Mouse (Mus musculus) forebrain, embryonic 15.5 days (tissue): ENCODE measurements at regions not wholly inside any gene's neighbourhood (a gene's known extent, or its start where the extent isn't known, plus 50 kb on each side); places are given as distances from the start of the nearest gene placed in this dataset.
A peak's percentile ranks its signal among the peaks of the same experiment; 100 is the strongest.

ENCODE experiments used
- ATAC-seq: fragments of 200-750 bp; cut with Nextera tagmentation; replicated peaks from 2 replicates; pipeline ENCODE4 v1.8.0; 2017; ENCODE audit warnings: mild to moderate bottlenecking, moderate TSS enrichment, moderate library complexity
- H3K27ac ChIP-seq: fragments of 300-500 bp; sonication (generic); replicated peaks from 2 replicates; pipeline ENCODE4 v1.5.1; 2015; ENCODE audit warnings: mild to moderate bottlenecking, inconsistent platforms
- H3K27me3 ChIP-seq: fragments of 300-500 bp; sonication (generic); 2 replicates; pipeline ENCODE4 v1.6.1; 2015; ENCODE audit warnings: inconsistent platforms
- H3K36me3 ChIP-seq: fragments of 300-500 bp; sonication (generic); 2 replicates; pipeline ENCODE4 v1.6.1; 2015; ENCODE audit warnings: mild to moderate bottlenecking, inconsistent platforms
- H3K4me1 ChIP-seq: fragments of 300-500 bp; sonication (generic); 2 replicates; pipeline ENCODE4 v1.6.1; 2015; ENCODE audit warnings: inconsistent platforms
- H3K4me2 ChIP-seq: fragments of 300-500 bp; sonication (generic); replicated peaks from 2 replicates; pipeline ENCODE4 v1.6.1; 2015; ENCODE audit warnings: mild to moderate bottlenecking, inconsistent platforms
- H3K4me3 ChIP-seq: fragments of 300-500 bp; sonication (generic); 2 replicates; pipeline ENCODE4 v1.5.1; 2015; ENCODE audit warnings: mild to moderate bottlenecking, inconsistent platforms
- H3K9ac ChIP-seq: fragments of 300-500 bp; sonication (generic); replicated peaks from 2 replicates; pipeline ENCODE4 v1.6.1; 2015; ENCODE audit warnings: mild to moderate bottlenecking, inconsistent platforms
- H3K9me3 ChIP-seq: fragments of 300-500 bp; sonication (generic); 2 replicates; pipeline ENCODE4 v1.6.1; 2016; ENCODE audit warnings: inconsistent platforms
- WGBS: fragments of 180-500 bp; shearing (Covaris S2); methylation state at CpG from one replicate; pipeline ENCODE4 v1.1.7; 2015; ENCODE audit warnings: mixed read lengths; 5-methylcytosine and 5-hydroxymethylcytosine counted together

GRCm38 (mm10) chr8:115462657-115463056 lies 244.9 kb downstream of the Maf start:
- no peaks in the 10 kb centered on the region for H3K9me3 ChIP-seq
- H3K9ac ChIP-seq, result no peak overlapping the region
- ATAC-seq, result no peak
- no peak overlapping the region for H3K27ac ChIP-seq
- no peaks in the 10 kb centered on the region for H3K36me3 ChIP-seq
- no peak overlapping the region for H3K4me2 ChIP-seq
- peaks cover 17% of the 10 kb centered on the region for H3K4me1 ChIP-seq
- H3K27me3 ChIP-seq, result no peaks in the 10 kb centered on the region
- WGBS, result 73% methylated on average over 6 of the region's 6 CpGs
- H3K4me3 ChIP-seq, result no peak overlapping the region

GRCm38 (mm10) chr8:115458119-115458518 lies 249.5 kb downstream of the Maf start:
- no peak for ATAC-seq
- H3K4me1 ChIP-seq, result no peaks in the 10 kb centered on the region
- no peak overlapping the region for H3K9ac ChIP-seq
- no peak overlapping the region for H3K4me3 ChIP-seq
- H3K4me2 ChIP-seq, result no peak overlapping the region
- H3K27ac ChIP-seq, result no peak overlapping the region
- 64% methylated on average over 3 of the region's 3 CpGs for WGBS
- H3K36me3 ChIP-seq, result no peaks in the 10 kb centered on the region
- no peaks in the 10 kb centered on the region for H3K27me3 ChIP-seq
- no peaks in the 10 kb centered on the region for H3K9me3 ChIP-seq

DNA sequence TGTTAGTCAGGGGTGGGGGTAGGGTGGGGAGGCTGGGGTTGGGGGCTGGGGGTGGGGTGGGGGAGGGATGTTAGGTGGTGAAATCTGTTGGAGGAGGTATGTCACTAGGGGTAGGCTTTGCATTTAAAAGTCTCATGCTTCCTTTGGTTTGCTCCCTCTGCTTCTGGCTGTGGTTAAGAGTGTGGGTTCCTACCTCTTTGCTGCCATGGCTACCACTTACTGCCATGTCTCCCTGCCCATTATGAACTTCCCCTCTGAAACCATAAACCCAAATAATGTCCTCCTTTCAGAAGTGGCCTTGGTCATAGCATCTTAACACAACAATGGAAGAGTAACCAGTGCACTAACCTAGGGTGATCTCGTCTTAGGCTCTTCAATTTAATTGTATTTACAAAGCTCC lies 256.8 kb downstream of the Maf start:
- no peaks in the 10 kb centered on the region for H3K36me3 ChIP-seq
- no peak for ATAC-seq
- no peak overlapping the region for H3K4me3 ChIP-seq
- H3K4me1 ChIP-seq, result no peaks in the 10 kb centered on the region
- H3K27me3 ChIP-seq, result no peaks in the 10 kb centered on the region
- H3K9ac ChIP-seq, result no peak overlapping the region
- H3K27ac ChIP-seq, result no peak overlapping the region
- no peaks in the 10 kb centered on the region for H3K9me3 ChIP-seq
- WGBS, result 38% methylated on average over 1 of the region's 1 CpGs
- H3K4me2 ChIP-seq, result no peak overlapping the region

DNA sequence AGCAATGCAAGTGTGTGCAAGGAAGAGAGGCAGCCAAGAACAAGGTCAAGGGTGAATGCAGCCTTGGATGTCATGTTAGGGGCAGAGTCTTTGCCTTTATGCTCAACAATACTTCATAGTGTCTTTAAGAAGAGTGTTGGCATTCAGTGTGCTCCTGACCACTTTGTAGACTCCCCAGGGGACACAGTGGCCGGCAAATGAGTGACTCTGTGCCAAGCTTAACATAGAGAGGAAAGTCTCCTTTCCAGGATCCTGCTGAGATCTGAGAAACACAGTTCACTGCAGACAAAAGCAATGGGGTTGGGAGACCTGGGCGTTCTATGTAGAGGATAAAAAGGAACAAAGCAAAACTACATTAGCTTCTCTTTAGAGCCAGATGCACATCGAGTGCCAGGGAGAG lies 259.2 kb downstream of the Maf start:
- Histone ChIP-seq H3K4me2 (no peak overlapping the region), H3K27me3 (no peaks in the 10 kb centered on the region), H3K36me3 (no peaks in the 10 kb centered on the region), H3K27ac (no peak overlapping the region), H3K4me3 (no peak overlapping the region), H3K4me1 (no peaks in the 10 kb centered on the region), H3K9ac (no peak overlapping the region), H3K9me3 (no peaks in the 10 kb centered on the region)
- no peak for ATAC-seq
- 33% methylated on average over 3 of the region's 3 CpGs for WGBS

GRCm38 (mm10) chr8:115444519-115444918 lies 263.1 kb downstream of the Maf start:
- H3K36me3 ChIP-seq, result no peaks in the 10 kb centered on the region
- no peaks in the 10 kb centered on the region for H3K27me3 ChIP-seq
- no peak for ATAC-seq
- no peak overlapping the region for H3K9ac ChIP-seq
- H3K4me1 ChIP-seq, result peaks cover 13% of the 10 kb centered on the region
- no peak overlapping the region for H3K4me3 ChIP-seq
- 95% methylated on average over 5 of the region's 5 CpGs for WGBS
- H3K27ac ChIP-seq, result no peak overlapping the region
- no peak overlapping the region for H3K4me2 ChIP-seq
- no peaks in the 10 kb centered on the region for H3K9me3 ChIP-seq

DNA sequence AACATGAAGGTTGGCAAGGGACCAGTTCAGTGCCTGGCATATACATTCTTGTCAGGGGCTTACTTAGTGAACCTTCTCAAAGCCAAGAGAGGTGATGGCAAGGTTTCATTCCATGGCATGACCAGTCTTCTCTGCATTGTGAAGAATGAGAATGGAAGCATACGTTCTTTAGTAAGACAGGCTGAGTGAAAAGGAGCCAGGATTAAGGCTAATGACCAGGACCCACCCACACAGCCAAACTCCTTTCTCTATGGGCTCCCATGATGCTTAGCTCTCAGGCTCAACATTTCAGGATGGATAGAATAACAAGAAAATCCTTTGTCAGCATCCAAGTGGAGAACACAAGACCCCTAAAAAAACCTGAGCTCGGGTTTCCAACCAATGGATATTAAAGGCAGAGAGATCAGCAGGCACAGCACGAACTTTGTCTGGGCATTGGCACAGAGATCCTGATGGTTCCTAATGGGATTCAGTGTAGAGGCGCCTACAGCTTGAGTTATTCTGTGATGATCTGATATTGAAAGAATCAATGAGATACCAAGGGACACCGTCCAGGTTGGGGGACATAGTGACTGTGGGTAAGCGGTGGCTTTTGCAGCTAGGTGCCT lies 265.5 kb downstream of the Maf start:
- Histone ChIP-seq H3K9ac (no peak overlapping the region), H3K36me3 (no peaks in the 10 kb centered on the region), H3K4me3 (no peak overlapping the region), H3K4me1 (peaks cover 16% of the 10 kb centered on the region), H3K9me3 (no peaks in the 10 kb centered on the region), H3K27me3 (no peaks in the 10 kb centered on the region), H3K27ac (no peak overlapping the region), H3K4me2 (no peak overlapping the region)
- peak; percentile 69 for ATAC-seq
- 35% methylated on average over 6 of the region's 6 CpGs for WGBS

- Histone ChIP-seq H3K4me2 (no peak overlapping the region), H3K36me3 (no peaks in the 10 kb centered on the region), H3K27me3 (no peaks in the 10 kb centered on the region), H3K27ac (no peak overlapping the region), H3K9me3 (no peaks in the 10 kb centered on the region), H3K4me3 (no peak overlapping the region), H3K4me1 (peaks cover 16% of the 10 kb centered on the region), H3K9ac (no peak overlapping the region)
- ATAC-seq, result no peak
- 59% methylated on average over 6 of the region's 6 CpGs for WGBS
These were observed 266.3 kb downstream of the Maf start for GRCm38 (mm10) chr8:115441323-115441722.

DNA sequence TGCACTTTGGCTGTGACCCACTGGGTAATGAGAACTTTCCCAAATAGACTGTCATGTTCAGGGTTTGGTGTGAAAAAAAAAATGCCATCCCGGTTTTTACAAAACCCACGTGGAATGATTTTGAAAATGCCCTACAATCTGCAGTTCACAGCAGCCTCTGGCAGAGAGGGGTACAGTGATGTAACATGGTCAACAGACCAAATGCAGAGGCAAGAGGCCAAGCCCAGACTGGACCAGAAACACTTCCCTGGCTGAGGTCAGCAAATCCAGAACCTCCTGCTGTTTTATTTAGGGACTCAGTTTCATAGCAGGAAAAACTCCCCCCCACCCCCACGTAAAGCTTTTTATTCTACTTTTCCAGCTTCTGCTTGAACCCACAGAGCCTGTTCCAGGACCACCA lies 267.4 kb downstream of the Maf start:
- H3K9me3 ChIP-seq, result no peaks in the 10 kb centered on the region
- no peak overlapping the region for H3K27ac ChIP-seq
- no peaks in the 10 kb centered on the region for H3K36me3 ChIP-seq
- no peak overlapping the region for H3K4me3 ChIP-seq
- no peak for ATAC-seq
- no peak overlapping the region for H3K9ac ChIP-seq
- WGBS, result 65% methylated on average over 3 of the region's 3 CpGs
- peaks cover 16% of the 10 kb centered on the region for H3K4me1 ChIP-seq
- no peak overlapping the region for H3K4me2 ChIP-seq
- no peaks in the 10 kb centered on the region for H3K27me3 ChIP-seq

GRCm38 (mm10) chr8:115439512-115439911 lies 268.1 kb downstream of the Maf start:
- no peaks in the 10 kb centered on the region for H3K9me3 ChIP-seq
- no peak overlapping the region for H3K4me3 ChIP-seq
- 48% methylated on average over 5 of the region's 5 CpGs for WGBS
- H3K9ac ChIP-seq, result no peak overlapping the region
- H3K4me1 ChIP-seq, result peaks cover 16% of the 10 kb centered on the region
- H3K27ac ChIP-seq, result no peak overlapping the region
- no peaks in the 10 kb centered on the region for H3K27me3 ChIP-seq
- no peak overlapping the region for H3K4me2 ChIP-seq
- no peak for ATAC-seq
- H3K36me3 ChIP-seq, result no peaks in the 10 kb centered on the region

DNA sequence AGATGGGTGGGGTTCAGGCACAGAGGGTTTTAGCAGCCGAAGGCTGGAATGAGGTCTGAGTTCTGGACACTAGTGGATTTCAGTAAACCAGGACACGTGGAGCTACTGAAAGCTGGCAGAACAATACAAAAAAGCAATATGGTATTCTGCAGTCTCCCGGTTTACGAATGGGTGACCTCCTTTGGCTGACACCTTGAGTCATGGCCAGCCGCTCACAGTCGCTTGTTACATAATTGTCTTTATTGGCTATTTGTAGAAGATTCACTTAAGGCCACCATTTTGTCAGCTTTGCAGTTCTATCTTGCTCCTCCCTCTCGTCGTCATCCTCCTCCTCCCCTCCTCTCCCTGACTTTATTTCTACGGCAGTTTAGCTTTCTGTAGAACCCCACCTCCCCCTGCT lies 269.6 kb downstream of the Maf start:
- 89% methylated on average over 9 of the region's 9 CpGs for WGBS
- no peak overlapping the region for H3K27ac ChIP-seq
- no peak overlapping the region for H3K4me2 ChIP-seq
- no peaks in the 10 kb centered on the region for H3K36me3 ChIP-seq
- peaks cover 16% of the 10 kb centered on the region for H3K4me1 ChIP-seq
- no peak overlapping the region for H3K9ac ChIP-seq
- ATAC-seq, result no peak
- H3K9me3 ChIP-seq, result no peaks in the 10 kb centered on the region
- 0 out of 2 replicates have a peak, but pooled peaks cover 6% of the 10 kb centered on the region for H3K27me3 ChIP-seq
- H3K4me3 ChIP-seq, result no peak overlapping the region

- no peak overlapping the region for H3K4me2 ChIP-seq
- no peak overlapping the region for H3K27ac ChIP-seq
- WGBS, result 89% methylated on average over 4 of the region's 4 CpGs
These were observed 271.3 kb downstream of the Maf start for GRCm38 (mm10) chr8:115436356-115436721.

GRCm38 (mm10) chr8:115435720-115436355 lies 271.8 kb downstream of the Maf start:
- ATAC-seq, result no peak
- H3K9ac ChIP-seq, result no peak overlapping the region
- H3K4me3 ChIP-seq, result no peak overlapping the region
- no peaks in the 10 kb centered on the region for H3K36me3 ChIP-seq
- H3K27ac ChIP-seq, result no peak overlapping the region
- H3K4me2 ChIP-seq, result no peak overlapping the region
- peaks cover 5% of the 10 kb centered on the region; the same call in 1 of the 2 replicates for H3K4me1 ChIP-seq
- 88% methylated on average over 5 of the region's 5 CpGs for WGBS
- peaks cover 6% of the 10 kb centered on the region; the same call in 1 of the 2 replicates for H3K27me3 ChIP-seq
- no peaks in the 10 kb centered on the region for H3K9me3 ChIP-seq

More at GRCm38 (mm10) chr8:115436356-115436721, 271.3 kb downstream of the Maf start:
- Histone ChIP-seq H3K36me3 (no peaks in the 10 kb centered on the region), H3K9me3 (no peaks in the 10 kb centered on the region), H3K9ac (no peak overlapping the region), H3K27me3 (peaks cover 6% of the 10 kb centered on the region; the same call in 1 of the 2 replicates), H3K4me3 (no peak overlapping the region), H3K4me1 (peaks cover 6% of the 10 kb centered on the region)
- ATAC-seq, result no peak
